Mouse (Mus musculus): ENCODE measurements around the gene Pgd. TPM values are rescaled to one million over a fixed set of nuclear protein-coding genes. Genes with fewer than 3 reads are reported as not detected.

Pgd gene
- 350 and 398 TPM in 2 replicates for polyA plus RNA-seq (2012; rRNA removed; ENCODE audit: low replicate concordance)

GRCm38 (mm10) chr4:149166215-149166946, at the start of gene Pgd:
Gene Pgd, minus strand, starts transcription at chr4:149166771.

GRCm38 (mm10) chr4:149136982-149137770, 29.4 kb downstream of the Pgd start, which contains the start of gene Cenps:
Gene Cenps, minus strand, starts transcription at chr4:149137629.

DNA sequence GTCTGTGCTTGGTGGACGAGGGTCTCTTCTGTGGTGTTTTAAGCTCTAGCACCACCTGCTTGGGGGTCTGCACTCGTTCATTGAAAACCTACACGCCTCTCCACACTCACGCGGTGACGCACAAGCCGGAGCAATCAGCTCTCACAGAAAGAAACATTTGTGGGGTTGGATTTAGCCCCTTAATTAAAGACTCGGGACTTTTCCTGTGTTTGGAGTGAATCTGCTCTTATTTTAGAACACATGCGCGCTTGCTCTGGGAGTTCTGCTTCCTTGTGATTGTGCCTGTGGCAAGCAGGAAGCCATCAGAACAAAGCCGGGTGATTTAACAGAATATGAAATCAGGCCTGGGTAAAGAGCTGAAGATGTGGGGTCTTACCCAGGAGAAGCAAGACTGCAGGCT, 39.9 kb downstream of the Pgd start, which contains the start of gene Cort:
Gene Cort (minus strand): TSS at position 101 of the 400 bp plus-strand sequence.

DNA sequence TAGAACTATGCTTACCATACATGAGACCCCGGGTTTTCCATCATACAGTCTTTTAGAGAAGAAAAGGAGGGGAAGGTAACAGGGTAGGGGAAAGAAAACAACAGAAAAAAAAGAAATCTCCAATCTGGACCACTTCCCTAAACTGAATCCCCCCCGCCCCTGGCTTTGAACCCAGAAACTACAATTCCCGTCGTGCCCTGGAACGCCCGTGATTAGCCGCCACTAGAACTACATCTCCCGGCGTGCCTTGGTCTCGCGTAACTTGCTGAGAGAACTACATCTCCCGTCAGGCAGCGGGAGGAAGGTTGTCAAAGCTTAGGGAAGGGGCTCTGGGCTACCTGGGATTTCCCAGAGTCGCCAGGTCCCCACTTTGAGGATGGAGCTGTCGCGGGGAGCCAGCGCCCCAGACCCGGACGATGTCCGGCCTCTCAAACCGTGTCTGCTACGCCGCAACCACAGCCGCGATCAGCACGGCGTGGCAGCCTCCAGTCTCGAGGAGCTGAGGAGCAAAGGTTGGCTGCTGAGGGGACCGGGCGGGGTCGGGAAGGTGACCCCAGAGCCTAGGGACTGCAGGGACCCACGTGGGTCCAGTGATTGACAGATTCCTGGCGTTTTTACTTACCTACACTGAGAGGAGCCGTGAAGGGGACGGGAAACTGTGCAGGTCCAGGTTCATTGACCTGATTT, 62.6 kb downstream of the Pgd start, which contains the start of gene Dffa:
Gene Dffa (plus strand): TSS at position 272 of the 687 bp plus-strand sequence.

Other genes starting within 250 kb of the Pgd start
- gene Pex14, start 66.9 kb downstream of the Pgd start, polyA plus RNA-seq (2012; rRNA removed; ENCODE audit: low replicate concordance), result 47.6 and 79.5 TPM in 2 replicates
- gene Dffa, start 62.6 kb downstream of the Pgd start, polyA plus RNA-seq (2012; rRNA removed; ENCODE audit: low replicate concordance), result 18.1 and 30.3 TPM in 2 replicates
- gene Cort, start 40.0 kb downstream of the Pgd start, polyA plus RNA-seq (2012; rRNA removed; ENCODE audit: low replicate concordance), result not detected in 2 replicates
- 1.9 and 2.4 TPM in 2 replicates for gene Cenps, start 29.1 kb downstream of the Pgd start, polyA plus RNA-seq (2012; rRNA removed; ENCODE audit: low replicate concordance)
- 37.1 and 81.4 TPM in 2 replicates for gene Kif1b, start 140.9 kb upstream of the Pgd start, polyA plus RNA-seq (2012; rRNA removed; ENCODE audit: low replicate concordance)